Mouse (Mus musculus) right cerebral cortex, adult 2 months (tissue): ENCODE measurements at regions not wholly inside any gene's neighbourhood (a gene's known extent, or its start where the extent isn't known, plus 50 kb on each side); places are given as distances from the start of the nearest gene placed in this dataset.
"Not testable (repeated sequence)": the region's sequence is repeated elsewhere in the genome, so short reads cannot be mapped to it uniquely, and the experiment has no call there.

ENCODE experiments used
- DNase-seq, 2 experiments: peaks; one replicate each; pipeline ENCODE4 v3.0.0; 2021 to 2022; ENCODE audit warnings: low spot score in 2 of 2

DNA sequence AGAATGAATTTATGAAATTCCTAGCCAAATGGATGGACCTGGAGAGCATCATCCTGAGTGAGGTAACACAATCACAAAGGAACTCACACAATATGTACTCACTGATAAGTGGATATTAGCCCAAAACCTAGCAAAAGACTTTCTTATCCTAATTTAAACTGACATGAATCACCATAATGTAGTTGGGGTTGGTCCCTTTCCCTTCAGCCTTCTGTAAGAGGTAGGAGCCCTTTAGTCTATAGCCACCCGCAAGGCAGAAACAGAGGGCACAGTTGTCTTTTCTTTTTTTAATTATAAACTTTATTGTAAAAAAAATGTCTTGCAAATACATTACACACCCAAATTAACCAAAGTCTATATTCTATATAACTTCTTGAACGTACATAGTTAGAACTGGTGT, 81.3 kb downstream of the Ogfrl1 start:
- not testable (repeated sequence) for DNase-seq

DNA sequence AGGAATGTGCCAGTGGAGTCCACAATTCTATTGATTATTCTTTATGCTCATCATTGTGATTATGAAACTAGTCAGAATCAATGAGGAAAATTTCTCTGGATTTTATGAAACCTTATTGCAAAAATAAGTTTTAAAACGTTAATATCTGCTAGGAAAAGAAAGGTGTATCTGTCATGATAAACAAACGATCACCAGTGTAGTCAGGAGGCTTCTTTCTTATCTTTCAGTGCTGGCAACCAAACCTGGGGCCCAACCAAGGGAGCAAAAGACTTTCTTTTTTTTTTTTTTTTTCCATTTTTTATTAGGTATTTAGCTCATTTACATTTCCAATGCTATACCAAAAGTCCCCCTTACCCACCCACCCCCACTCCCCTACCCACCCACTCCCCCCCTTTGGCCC, 82.7 kb downstream of the Ogfrl1 start:
- not testable (repeated sequence) for DNase-seq

DNA sequence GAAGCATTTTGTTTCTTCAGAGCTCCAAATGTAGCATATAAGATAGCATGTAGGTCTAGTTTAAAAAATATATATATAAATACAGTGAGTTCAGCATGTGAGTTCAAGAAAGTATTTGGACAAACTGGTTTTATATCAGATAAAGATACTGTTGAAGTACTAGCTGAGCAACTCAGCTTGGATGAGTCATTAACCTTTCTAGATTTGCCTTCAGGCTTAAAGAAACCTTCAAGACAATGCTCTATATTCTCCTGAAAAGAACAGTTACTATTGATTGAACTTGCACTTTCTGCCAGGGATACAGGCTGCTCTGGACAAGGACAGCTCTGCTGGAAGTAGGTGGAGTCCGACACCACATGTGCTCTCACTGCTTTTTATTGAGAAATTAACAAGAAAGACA, 104.9 kb downstream of the Ogfrl1 start:
- no peak for DNase-seq

DNA sequence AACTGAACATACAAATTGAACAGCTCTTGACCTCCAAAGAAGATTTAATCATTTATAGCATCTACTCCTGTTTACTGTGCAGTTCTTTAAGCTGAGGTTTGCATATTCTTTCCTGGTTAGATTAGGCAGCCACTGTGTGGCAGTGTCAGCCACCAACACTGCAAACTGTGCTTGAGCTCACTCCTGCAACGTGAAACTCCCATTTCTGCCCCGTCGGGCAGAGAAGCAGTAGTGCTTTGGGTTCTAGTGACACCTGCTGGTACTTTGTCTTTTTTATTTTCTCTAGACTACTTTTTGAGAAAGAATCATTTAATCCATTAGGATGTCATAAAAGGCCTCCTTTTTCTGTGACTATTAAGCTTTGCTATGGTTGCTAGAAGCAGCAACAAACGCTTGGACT, 110.8 kb downstream of the Ogfrl1 start:
- DNase-seq: peak; percentile 56 to 57

DNA sequence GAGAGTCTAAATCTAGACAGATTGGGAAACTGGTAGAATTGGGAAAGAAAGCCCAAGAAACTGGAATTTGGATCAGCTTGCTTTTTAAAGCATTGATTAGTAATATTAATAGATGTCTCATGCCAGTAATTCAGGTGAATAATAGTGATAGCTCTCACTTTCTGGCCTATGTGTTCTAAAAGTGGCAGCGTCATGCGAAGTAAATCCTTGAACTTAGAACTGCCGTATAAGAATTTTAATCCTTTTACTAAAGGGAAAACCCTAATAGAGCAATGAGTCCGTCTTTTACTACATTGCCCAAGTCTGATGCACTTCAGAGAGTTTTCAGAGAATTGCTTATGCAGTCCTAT, 114.7 kb downstream of the Ogfrl1 start:
- DNase-seq: no peak

DNA sequence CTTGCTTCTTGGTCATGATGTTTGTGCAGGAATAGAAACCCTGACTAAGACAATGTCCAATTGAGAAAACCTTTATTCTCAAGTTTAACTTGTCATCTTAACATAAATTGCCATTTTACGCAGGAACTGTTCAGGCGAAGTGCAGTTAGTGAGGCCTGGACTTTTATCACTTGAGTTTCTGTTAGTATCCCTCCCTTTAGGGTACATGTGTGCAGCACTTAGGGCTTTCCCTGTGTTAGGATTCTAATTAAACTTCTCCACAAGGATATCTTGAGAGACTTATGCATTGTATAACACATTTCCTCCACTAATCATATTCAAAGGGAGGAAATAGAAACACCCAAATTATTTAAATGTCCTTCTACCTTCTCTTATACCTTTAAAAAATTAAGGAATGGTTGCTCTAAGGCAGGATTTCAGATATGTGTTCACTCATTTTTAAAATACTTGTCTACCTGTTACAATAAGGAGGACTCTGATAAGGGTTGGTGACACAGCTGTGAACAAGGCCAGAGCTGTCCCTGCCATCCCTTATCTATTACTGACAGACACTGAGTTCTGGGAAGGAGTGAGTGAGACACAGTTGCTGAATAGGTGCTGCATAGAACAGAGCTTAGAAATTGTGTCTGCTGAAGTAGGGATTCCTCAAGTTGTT, 115.2 kb downstream of the Ogfrl1 start:
- DNase-seq: no peak

DNA sequence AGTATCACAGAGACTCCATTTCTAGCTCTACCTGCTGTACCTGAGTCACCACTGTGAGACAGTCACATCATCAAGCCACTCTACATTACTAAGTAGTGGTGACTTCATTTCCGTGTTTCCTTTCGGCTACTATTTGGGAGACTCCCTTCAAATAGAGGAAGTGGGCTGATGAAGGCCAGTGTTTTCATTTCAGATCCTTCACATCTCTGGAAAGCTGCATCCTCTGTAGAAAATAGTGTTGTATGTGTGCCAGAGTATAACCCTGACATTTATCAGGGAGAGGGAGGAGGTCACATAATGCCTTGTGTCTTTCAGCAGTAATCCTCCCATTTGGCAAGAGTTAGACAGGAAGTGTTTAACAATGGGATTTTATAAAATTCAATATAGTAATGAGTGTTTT, 117.7 kb downstream of the Ogfrl1 start:
- no peak for DNase-seq

DNA sequence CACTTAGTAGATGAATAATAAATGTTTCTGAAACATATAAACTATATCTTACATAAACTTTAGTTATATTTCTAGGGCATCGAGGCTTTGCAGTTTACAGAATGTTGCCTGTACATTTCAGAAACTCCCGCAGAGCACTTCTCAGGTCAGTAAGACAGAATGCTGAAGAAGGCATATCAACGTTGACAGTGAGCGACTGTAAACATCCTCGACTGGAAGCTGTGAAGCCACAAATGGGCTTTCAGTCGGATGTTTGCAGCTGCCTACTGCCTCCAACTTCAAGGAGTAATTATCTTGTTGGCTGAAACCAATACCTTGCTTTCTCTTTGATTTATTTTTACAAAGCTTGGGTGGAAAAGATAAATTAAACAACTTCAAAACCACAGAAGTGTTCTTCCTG, 125.5 kb downstream of the Ogfrl1 start:
- DNase-seq: no peak

DNA sequence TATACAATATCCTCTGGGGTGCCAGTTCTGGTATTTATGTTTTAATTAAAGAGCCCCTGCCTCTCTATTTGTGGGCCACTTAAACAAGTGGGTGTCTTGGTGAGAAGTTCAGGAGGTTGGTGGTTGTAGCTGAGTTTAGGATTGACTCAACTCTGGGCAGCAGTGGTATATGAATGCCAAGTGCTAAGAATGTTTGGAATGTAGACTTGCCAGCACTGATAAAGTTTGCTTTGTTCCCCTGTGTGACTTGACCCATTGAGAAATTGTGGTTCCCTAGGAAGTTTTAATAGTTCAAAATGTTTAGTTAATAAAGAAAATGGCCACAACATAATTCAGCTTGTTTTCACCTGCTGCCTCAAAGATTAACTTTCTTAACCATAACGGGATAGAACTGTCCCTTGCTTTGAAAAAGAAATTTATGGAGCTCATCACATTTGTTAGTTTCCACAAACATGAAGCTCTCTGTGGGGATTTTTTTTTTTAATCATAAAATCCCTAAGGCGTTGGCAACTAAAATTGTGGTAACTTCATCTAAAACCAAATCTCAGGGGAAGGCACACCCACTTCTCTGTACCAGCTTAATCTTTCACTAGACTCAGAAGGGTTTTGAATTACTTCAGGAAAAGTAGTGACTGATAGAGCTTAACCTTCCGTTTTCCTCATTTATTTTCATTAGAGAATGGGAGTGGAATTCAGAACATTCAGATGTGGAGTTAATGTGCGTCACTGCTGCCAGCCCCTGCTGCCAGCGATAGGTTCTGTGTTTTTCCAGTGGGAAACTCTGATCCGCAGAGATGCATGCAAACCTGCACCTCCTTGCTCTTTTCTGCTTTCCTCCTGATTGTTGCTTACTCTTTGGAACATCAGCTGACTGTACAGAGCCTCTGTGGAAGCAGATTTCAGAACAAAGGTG, 126.4 kb downstream of the Ogfrl1 start:
- DNase-seq: no peak

DNA sequence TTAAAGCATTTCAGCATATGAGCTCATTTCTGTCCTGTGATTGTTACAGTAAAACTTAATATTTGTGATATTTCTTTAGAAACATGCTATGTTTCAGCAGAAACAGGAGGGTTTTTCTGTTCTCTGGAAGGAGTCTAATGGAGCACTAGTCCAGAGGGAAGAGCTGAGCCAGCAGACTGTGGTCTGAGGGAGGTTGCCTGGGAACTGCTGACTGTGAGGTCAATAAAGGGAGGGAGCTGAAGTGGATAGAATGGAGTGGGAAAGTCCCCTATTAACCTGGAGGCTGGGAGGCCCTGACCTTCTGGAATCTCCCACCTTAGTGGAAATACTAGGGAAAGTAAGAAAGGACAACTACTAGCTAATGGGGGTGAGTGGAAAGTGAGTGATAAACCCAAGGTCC, 129.5 kb downstream of the Ogfrl1 start:
- DNase-seq: no peak

DNA sequence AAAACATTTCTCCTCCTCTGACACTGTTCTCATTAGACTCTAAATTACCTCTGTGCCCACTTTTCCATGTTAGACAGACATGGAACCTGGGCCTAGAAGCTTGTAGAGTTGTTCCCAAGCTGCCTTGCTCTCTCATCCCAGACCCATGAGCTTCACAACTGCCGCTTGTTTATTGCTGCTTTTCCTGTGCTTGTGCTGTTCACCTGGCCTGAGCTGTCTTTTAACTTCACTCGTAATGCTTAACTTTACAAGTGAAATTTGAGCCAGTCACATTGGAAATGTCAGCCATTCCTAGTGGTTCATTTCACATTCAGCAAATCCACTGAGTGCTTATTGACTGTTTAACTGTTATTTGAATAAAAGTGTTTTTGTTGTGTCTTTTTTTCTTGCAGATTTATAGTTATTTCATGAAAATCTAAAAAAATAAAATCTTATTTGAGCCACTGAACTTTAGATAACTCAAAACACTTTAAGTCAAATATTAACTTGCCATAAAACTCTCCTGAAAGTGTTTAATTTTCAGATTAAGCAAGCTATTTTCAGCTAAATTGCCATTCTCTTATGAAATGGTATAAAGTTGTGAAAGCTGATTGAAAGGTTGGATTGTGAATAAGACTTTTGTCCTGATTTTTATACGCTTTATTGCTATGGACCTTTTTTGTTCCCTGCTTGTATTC, 131.9 kb downstream of the Ogfrl1 start:
- no peak for DNase-seq

DNA sequence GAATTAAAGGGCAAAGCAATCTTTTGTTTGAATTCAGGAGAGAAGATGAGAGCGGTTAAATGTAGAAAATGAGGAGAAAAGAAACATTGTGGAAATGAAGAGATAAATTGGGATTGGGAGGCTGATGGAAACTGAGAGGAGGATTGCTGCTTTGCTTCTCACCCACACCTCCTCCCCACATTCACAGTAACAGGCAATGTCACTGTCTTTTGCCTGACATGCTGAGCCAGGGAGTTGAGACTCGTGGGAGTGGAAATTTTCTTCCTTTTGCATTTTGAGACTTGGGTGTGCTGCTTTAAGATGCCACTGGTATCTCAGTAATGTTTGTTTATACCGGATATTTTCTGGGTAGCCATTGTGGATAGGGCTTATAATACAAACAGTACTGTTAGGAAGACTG, 133.3 kb downstream of the Ogfrl1 start:
- peak; percentile 24 to 39 for DNase-seq

DNA sequence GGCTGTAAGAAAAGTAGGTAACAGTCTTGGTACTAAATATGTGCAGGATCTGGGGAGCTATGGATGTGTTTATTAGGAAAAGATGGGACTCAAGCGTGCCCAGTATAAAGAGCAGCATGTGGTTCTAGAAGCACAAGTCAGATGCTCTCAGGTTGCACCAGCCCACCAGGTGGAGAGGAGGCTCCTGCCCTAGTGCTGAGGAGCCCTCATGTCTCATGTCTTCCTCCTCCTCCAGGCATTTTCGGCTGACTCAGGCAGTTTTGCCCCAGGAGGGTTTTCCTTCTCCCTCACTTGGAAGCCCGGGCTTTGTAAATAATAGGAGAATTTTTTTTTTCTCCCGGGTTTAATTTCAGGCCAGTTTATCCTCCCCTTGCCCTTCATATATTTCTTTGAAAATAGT, 133.8 kb downstream of the Ogfrl1 start:
- no peak for DNase-seq

DNA sequence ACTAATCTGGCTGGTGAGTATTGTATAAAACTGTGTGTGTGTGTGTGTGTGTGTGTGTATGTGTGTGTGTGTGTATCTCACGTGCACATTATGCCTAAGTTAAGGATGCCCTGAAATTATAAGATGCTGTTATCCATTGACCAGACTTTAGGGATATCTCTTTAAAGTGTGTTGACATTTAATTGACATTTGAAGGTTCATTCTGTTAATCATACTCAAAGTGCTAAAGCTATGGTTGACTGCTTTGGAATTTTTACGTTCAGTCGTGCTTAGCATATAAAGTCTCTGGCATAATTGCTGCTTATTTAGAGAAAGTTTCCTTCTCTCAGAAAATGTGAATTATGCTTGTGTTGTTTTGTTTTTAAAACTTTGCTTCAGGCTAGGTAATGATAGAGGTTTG, 135.9 kb downstream of the Ogfrl1 start:
- no peak for DNase-seq

DNA sequence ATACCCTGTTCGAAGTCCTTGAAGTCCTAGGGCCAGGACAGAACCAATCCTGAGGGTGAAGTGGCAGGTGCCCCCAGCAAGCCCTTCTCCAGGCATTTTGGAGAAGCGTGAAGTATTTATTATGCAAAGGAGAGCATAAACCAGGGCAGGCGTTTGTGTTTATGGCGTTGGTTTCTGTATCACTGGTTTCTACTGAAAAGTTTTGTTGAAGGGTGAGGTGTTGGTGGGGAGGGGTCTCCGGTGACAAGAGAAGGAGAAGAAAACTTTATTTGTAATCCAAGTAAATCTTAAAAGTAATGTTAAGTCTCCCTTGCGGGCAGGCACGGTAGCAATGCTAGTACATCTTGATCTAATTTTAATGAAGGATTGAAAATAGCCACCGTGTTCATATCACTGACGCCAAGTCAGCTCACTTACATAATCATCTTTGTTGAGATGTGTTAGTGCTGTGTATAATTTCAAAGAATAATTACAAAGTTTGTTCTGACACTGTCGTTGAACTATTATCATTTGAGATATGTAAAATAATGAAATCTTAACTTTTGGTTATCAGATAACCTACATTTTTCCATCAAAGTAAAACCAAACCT, 140.2 kb downstream of the Ogfrl1 start:
- peak; percentile 14 to 22 for DNase-seq

DNA sequence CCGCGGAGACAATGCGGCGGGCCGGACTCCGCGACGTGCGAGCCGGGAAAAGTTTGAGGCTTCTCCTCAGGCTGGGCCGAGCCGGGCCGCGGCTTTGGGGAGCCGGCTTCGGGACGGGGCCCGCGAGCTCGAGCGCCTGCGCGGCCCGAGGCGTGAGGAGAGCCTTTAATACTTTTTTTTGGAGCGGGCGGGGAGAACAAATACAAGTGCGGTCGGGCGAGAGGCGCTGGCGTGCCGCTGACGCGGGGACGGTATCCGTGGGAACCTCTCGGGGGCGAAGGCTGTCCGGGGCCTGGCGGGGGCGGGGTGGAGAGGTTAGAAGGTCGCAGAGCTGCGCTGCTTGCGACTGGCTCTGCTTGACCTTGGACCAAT, 141.0 kb downstream of the Ogfrl1 start:
- peak; percentile 62 to 65 for DNase-seq

DNA sequence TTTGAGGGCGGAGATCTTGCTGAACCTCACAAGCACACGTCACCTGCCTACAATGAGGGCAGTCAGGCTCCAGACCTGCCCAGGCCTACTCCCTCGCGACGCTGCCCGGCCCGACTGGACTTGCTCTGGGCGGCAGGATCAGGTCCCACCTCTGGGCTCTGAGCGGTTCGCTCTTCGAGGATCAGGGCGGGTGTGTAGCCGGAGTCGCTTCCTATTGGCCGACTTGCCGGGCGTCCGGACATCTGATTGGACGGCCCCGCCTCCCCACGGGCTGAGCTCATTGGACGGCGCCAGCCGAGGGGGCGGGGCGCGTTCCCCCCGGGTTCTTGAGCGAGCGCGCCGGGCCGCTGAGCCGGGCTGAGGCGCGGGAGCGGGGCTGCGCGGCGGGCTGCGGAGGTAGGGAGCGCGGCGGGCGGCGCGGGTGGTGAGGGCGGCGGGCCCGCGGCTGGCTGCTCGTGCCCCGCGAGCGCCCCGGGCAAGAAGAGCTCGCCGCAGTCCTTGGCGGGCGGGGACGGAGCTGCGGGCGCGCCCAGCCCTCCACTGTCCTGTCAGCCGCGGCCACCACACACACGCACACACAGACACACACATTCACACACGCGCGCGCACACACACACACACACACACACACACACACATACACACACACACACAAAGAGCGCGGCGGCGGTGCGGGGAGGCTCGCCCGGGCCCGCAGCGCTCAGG, 141.5 kb downstream of the Ogfrl1 start:
- peak; percentile 92 to 97 for DNase-seq

DNA sequence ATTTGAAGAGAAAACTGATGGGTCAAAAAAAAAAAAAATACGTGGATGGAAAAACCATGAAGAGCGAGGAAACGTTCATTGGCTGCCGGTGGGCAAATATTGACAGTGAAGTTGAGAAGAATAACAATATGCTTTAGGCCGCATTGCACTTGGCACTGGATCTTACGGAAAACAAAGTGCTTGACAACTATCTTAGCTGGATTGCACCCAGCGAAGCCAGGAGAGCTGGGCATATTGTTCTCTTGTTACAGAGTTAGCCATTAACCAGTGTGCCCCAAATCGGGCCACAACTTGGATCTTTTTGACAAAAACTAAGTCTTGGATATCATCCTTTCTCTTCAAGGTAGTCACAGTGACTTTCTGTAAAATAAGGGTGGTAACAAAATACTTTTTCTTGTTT, 143.3 kb downstream of the Ogfrl1 start:
- no peak for DNase-seq

DNA sequence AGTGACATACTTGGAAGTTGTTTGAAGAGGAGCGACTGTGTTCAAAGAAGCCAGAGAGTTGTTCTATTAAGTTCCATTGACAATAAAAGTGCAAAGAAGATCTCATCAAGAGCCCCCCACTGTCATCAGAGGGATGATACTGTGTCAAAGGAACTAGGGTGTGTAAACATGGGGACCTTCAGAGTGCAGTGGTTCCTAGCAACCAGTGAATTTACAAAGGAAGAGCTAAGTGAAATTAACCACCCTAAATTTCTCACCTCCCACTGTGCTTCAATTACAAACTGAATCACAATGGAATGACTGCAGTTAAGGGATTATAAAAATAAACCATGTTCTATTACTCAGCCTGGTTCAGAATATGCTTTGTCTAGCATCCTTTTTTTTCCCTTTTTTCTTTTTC, 129.5 kb upstream of the 4933415F23Rik start:
- DNase-seq: peak; percentile 26 to 31

DNA sequence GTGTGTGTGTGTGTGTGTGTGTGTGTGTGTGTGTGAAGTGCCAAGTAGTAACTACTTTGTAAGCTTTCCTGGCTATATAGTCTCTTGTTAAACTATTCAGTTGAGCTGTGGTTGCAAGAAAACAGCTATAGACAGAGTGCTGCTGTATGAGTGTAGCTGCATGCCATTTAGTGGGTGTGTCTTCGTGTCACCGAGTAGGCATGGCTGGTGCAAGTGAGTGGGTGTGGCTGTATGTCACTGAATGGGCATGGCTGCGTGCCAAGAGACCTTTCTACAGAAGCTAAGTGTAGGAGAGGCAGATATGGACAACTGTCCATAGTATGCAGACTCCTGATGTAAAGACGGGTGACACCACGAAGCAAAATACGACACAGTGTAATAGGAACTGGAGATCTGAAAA, 126.4 kb upstream of the 4933415F23Rik start:
- DNase-seq: no peak

DNA sequence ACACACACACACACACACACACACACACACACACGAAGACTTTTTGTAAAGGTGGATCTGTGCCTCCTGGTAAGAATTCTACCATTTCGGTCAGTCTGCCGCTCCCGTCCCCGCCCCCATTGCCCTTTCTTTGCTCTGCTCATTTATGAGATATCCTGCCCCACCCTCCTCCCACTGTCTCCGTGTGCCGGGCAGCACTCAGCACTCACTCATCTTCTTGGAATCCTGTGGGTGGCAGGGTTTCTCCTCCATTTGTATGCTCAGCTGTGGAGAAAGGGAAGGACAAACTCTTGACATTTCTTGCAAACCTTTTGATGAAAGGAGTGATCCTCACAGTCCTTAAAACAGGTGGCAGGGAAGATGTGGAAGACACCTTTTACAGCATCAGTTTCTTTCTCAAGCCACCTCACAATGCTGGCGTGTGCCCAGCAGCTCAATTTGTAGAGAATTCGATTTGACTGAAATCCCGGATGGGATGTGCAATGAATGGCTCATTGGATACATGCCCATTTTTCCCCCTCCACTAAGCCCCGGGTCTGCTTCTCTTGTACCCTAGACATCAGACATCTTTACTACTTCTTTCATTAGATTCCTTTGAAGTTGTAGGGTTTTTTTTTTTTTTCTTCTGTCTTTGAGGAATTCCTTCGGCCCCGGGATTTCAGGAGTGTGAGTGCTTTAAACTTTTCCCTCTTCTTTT, 112.6 kb upstream of the 4933415F23Rik start:
- DNase-seq: no peak
